Mouse (Mus musculus) MEL (cell line): Measurements from ENCODE around the gene Phyh. TPM values are rescaled to one million over a fixed set of nuclear protein-coding genes. Genes with fewer than 3 reads are reported as not detected.

Experiments
- DNase-seq: peaks from one replicate; pipeline ENCODE4 v3.0.0; 2011; ENCODE audit warnings: low read depth, low spot score
- H3K27ac ChIP-seq: 2 replicates; pipeline ENCODE4 v1.5.1; 2012; ENCODE audit warnings: low read depth, mild to moderate bottlenecking, control low read depth, low read length, moderate library complexity; ENCODE audit not compliant: control insufficient read depth
- H3K27me3 ChIP-seq, 2 experiments: fragments of 150-350 bp in 1 of 2; sonication (generic) in 1 of 2; 2 replicates each; pipeline ENCODE4 v1.6.1; 2012; ENCODE audit warnings: low read length in 2 of 2, mild to moderate bottlenecking in 2 of 2, improper control_type of control experiment in 1 of 2, moderate library complexity in 1 of 2; ENCODE audit not compliant: insufficient read depth in 2 of 2, control insufficient read depth in 1 of 2
- H3K36me3 ChIP-seq, 2 experiments: 2 replicates each; pipeline ENCODE4 v1.6.1; 2012 to 2014; ENCODE audit warnings: low read length in 2 of 2, improper control_type of control experiment in 1 of 2, inconsistent platforms in 1 of 2, mild to moderate bottlenecking in 1 of 2; ENCODE audit not compliant: insufficient read depth in 2 of 2, control insufficient read depth in 1 of 2
- H3K4me1 ChIP-seq, 2 experiments: fragments of 150-350 bp in 1 of 2; sonication (generic) in 1 of 2; 2 replicates each; pipeline ENCODE4 v1.6.1; 2012; ENCODE audit warnings: low read length in 2 of 2, improper control_type of control experiment in 1 of 2, mild to moderate bottlenecking in 1 of 2; ENCODE audit not compliant: insufficient read depth in 2 of 2, control insufficient read depth in 1 of 2
- H3K4me3 ChIP-seq, 2 experiments: fragments of 150-350 bp in 1 of 2; sonication (generic) in 1 of 2; 2 replicates each; pipeline ENCODE4 v1.5.1; 2012; ENCODE audit warnings: low read depth in 2 of 2, low read length in 2 of 2, mild to moderate bottlenecking in 2 of 2, moderate library complexity in 2 of 2, control low read depth in 1 of 2, improper control_type of control experiment in 1 of 2; ENCODE audit not compliant: control insufficient read depth in 1 of 2, insufficient read depth in 1 of 2
- H3K79me2 ChIP-seq: 2 replicates; pipeline ENCODE4 v1.6.1; 2012; ENCODE audit warnings: mild to moderate bottlenecking, low read length, moderate library complexity; ENCODE audit not compliant: control insufficient read depth, poor library complexity, insufficient read depth
- H3K9ac ChIP-seq: 2 replicates; pipeline ENCODE4 v1.6.1; 2012; ENCODE audit warnings: low read depth, mild to moderate bottlenecking, control low read depth, low read length, moderate library complexity; ENCODE audit not compliant: control insufficient read depth, poor library complexity, severe bottlenecking
- H3K9me3 ChIP-seq: fragments of 150-350 bp; sonication (generic); replicated peaks from 2 replicates; pipeline ENCODE4 v1.6.1; 2012; ENCODE audit warnings: mild to moderate bottlenecking, low read length, improper control_type of control experiment, moderate library complexity; ENCODE audit not compliant: insufficient read depth
- BHLHE40 ChIP-seq: IDR thresholded peaks from 2 replicates; pipeline ENCODE4 v1.6.1; 2012; ENCODE audit warnings: low read depth, mild to moderate bottlenecking, inconsistent platforms, low read length, improper control_type of control experiment, borderline replicate concordance
- CTCF ChIP-seq, 3 experiments: IDR thresholded peaks in 2 of 3; conservative IDR thresholded peaks in 1 of 3; 2 replicates each; pipeline ENCODE4 v1.5.1; 2011 to 2012; ENCODE audit warnings: low read length in 3 of 3, low read depth in 2 of 3, mild to moderate bottlenecking in 2 of 3, improper control_type of control experiment in 1 of 3, inconsistent platforms in 1 of 3, mixed read lengths in 1 of 3, moderate library complexity in 1 of 3; ENCODE audit not compliant: control insufficient read depth in 1 of 3, insufficient read depth in 1 of 3, poor library complexity in 1 of 3, severe bottlenecking in 1 of 3
- ELF1 ChIP-seq: IDR thresholded peaks from 2 replicates; pipeline ENCODE4 v1.6.1; 2014; ENCODE audit warnings: low read depth, mild to moderate bottlenecking, inconsistent platforms, low read length, improper control_type of control experiment, moderate library complexity
- GATA1 ChIP-seq: IDR thresholded peaks from 2 replicates; pipeline ENCODE4 v1.6.1; 2011; ENCODE audit warnings: low read depth, low read length, improper control_type of control experiment
- HCFC1 ChIP-seq: IDR thresholded peaks from 2 replicates; pipeline ENCODE4 v1.6.1; 2012; ENCODE audit warnings: low read depth, mild to moderate bottlenecking, inconsistent platforms, low read length, improper control_type of control experiment, moderate library complexity
- KAT2A ChIP-seq: conservative IDR thresholded peaks from 2 replicates; pipeline ENCODE4 v1.6.1; 2012; ENCODE audit warnings: low read depth, low read length, improper control_type of control experiment, inconsistent platforms
- MAFK ChIP-seq: IDR thresholded peaks from 2 replicates; pipeline ENCODE4 v1.6.1; 2011; ENCODE audit warnings: low read depth, mild to moderate bottlenecking, low read length, improper control_type of control experiment, borderline replicate concordance
- MAX ChIP-seq: IDR thresholded peaks from 2 replicates; pipeline ENCODE4 v1.6.1; 2011; ENCODE audit warnings: low read length, improper control_type of control experiment
- MAZ ChIP-seq: IDR thresholded peaks from 2 replicates; pipeline ENCODE4 v1.6.1; 2012; ENCODE audit warnings: low read depth, mild to moderate bottlenecking, inconsistent platforms, low read length, improper control_type of control experiment
- MEF2A ChIP-seq: IDR thresholded peaks from 2 replicates; pipeline ENCODE4 v1.6.1; 2014; ENCODE audit warnings: low read depth, mild to moderate bottlenecking, inconsistent platforms, low read length, improper control_type of control experiment; ENCODE audit not compliant: poor library complexity, insufficient replicate concordance, severe bottlenecking; ENCODE audit errors: extremely low read depth
- MXI1 ChIP-seq: IDR thresholded peaks from 2 replicates; pipeline ENCODE4 v1.6.1; 2011; ENCODE audit warnings: mild to moderate bottlenecking, low read depth, low read length, improper control_type of control experiment
- NRF1 ChIP-seq: IDR thresholded peaks from 2 replicates; pipeline ENCODE4 v1.6.1; 2014; ENCODE audit warnings: low read depth, mild to moderate bottlenecking, inconsistent platforms, low read length, improper control_type of control experiment, moderate library complexity; ENCODE audit not compliant: poor library complexity, insufficient read depth, severe bottlenecking
- POLR2AphosphoS5 ChIP-seq: IDR thresholded peaks from 2 replicates; pipeline ENCODE4 v1.6.1; 2012; ENCODE audit warnings: low read depth, borderline replicate concordance, mild to moderate bottlenecking, inconsistent platforms, low read length, moderate library complexity, mixed read lengths
- RAD21 ChIP-seq: IDR thresholded peaks from 2 replicates; pipeline ENCODE4 v1.6.1; 2011; ENCODE audit warnings: mild to moderate bottlenecking, low read depth, low read length, improper control_type of control experiment
- RCOR1 ChIP-seq: IDR thresholded peaks from 2 replicates; pipeline ENCODE4 v1.6.1; 2012; ENCODE audit warnings: low read depth, mild to moderate bottlenecking, inconsistent platforms, low read length, improper control_type of control experiment
- SIN3A ChIP-seq: IDR thresholded peaks from 2 replicates; pipeline ENCODE4 v1.6.1; 2012; ENCODE audit warnings: low read length, improper control_type of control experiment, inconsistent platforms
- SMC3 ChIP-seq: IDR thresholded peaks from 2 replicates; pipeline ENCODE4 v1.6.1; 2011; ENCODE audit warnings: low read depth, low read length, improper control_type of control experiment
- TAL1 ChIP-seq: IDR thresholded peaks from 2 replicates; pipeline ENCODE4 v1.6.1; 2012; ENCODE audit warnings: mild to moderate bottlenecking, inconsistent platforms, low read length, moderate library complexity, mixed read lengths
- TBP ChIP-seq: IDR thresholded peaks from 2 replicates; pipeline ENCODE4 v1.8.0; 2011; ENCODE audit warnings: low read depth, low read length, improper control_type of control experiment
- TCF12 ChIP-seq: IDR thresholded peaks from 2 replicates; pipeline ENCODE4 v1.6.1; 2014; ENCODE audit warnings: low read depth, mild to moderate bottlenecking, inconsistent platforms, low read length, improper control_type of control experiment, moderate library complexity
- UBTF ChIP-seq: IDR thresholded peaks from 2 replicates; pipeline ENCODE4 v1.6.1; 2012; ENCODE audit warnings: low read depth, mild to moderate bottlenecking, inconsistent platforms, low read length, improper control_type of control experiment, moderate library complexity, borderline replicate concordance; ENCODE audit not compliant: insufficient read depth
- USF1 ChIP-seq: IDR thresholded peaks from 2 replicates; pipeline ENCODE4 v1.6.1; 2014; ENCODE audit warnings: low read depth, mild to moderate bottlenecking, inconsistent platforms, low read length, improper control_type of control experiment, moderate library complexity
- ZC3H11A ChIP-seq: IDR thresholded peaks from 2 replicates; pipeline ENCODE4 v1.6.1; 2012; ENCODE audit warnings: low read depth, mild to moderate bottlenecking, inconsistent platforms, low read length, improper control_type of control experiment
- ZMIZ1 ChIP-seq: IDR thresholded peaks from 2 replicates; pipeline ENCODE4 v1.6.1; 2012; ENCODE audit warnings: low read depth, mild to moderate bottlenecking, inconsistent platforms, low read length, improper control_type of control experiment, moderate library complexity
- polyA plus RNA-seq, 2 experiments: library from polyadenylated mRNA; stranded (reverse) in 1 of 2; unstranded in 1 of 2; fragments of >175 nt in 1 of 2; fragments of >200 nt in 1 of 2; gene quantifications; 2 replicates each; pipeline versions ENCODE4 v1.2.1 to v1.2.4; 2012; ENCODE audit warnings: low replicate concordance in 2 of 2, low read depth in 1 of 2; ENCODE audit not compliant: insufficient read length in 2 of 2, insufficient read depth in 1 of 2, missing spikeins in 1 of 2
- total RNA-seq: library from RNA; depleted of rRNA; stranded (reverse); fragments of 300-350 nt; gene quantifications from 2 replicates; pipeline ENCODE4 v1.2.3, GENCODE M21; 2012

Phyh gene
- total and polyA plus RNA-seq, 3 experiments: not detected

GRCm38 (mm10) chr2:4916037-4916436 is 2.8 kb upstream of the Phyh start:
- peaks cover 0 to 3% of the 10 kb centered on the region in 2 experiments; a peak in 1 of 4 replicates for H3K4me1 ChIP-seq
- no peaks in the 10 kb centered on the region for H3K79me2 ChIP-seq
- H3K36me3 ChIP-seq: no peaks in the 10 kb centered on the region
- no peak overlapping the region for H3K27ac ChIP-seq
- no peak overlapping the region for H3K4me3 ChIP-seq
- DNase-seq: no peak
- H3K9me3 ChIP-seq: no peaks in the 10 kb centered on the region
- H3K9ac ChIP-seq: no peak overlapping the region
- no peak for TF ChIP-seq ELF1
- no peak for TF ChIP-seq BHLHE40
- no peak for TF ChIP-seq USF1
- no peak for TF ChIP-seq UBTF
- TF ChIP-seq GATA1: no peak
- TF ChIP-seq NRF1: no peak
- TF ChIP-seq MAX: no peak
- no peak for TF ChIP-seq TAL1
- no peak for TF ChIP-seq SMC3
- TF ChIP-seq RAD21: no peak
- no peak for TF ChIP-seq POLR2AphosphoS5
- TF ChIP-seq MEF2A: no peak
- no peak for TF ChIP-seq HCFC1
- TF ChIP-seq MAZ: no peak
- no peak for TF ChIP-seq TCF12
- H3K27me3 ChIP-seq: no peaks in the 10 kb centered on the region

DNA sequence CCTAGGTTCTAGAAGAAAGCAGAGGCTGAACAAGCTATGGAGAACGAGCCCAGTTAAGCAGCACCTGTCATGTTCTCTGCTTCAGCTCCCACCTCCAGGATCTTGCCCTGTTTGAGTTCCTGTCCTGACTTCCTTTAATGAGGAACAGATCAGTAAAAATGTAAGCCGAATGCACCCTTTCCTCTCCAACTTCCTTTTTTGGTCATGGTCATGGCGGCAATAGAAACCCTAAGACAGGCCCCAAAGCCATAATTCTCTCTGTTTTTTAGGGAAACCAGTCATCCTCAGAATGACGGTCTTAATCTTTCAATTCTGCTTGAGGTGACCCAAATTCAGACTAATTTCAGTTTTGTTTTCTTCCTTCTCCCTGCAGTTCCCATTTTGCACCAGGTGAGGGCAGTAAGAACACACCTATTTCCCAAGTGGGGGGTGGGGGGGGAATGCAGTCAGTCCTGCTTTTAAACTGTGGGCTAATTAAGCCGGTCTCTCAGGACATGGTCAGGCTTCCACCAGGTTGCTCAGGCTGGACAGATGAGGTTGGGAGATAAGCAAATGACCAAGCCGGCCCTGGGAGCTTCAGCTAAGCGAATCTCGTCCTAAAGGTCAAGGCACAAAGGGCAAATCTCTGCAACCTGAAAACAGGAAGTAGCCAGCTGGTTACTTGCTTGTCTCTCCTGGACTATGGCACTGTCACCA is 1.3 kb upstream of the Phyh start:
- H3K4me3 ChIP-seq: peak overlapping the region; percentile 64 to 69
- H3K27me3 ChIP-seq: no peaks in the 10 kb centered on the region
- no peak overlapping the region for H3K27ac ChIP-seq
- TF ChIP-seq MAZ (peak; percentile 47; the same call in 1 of the 2 replicates), SMC3 (peak; percentile 68), BHLHE40 (no peak), KAT2A (no peak), MAX (no peak), ZC3H11A (peak; percentile 36; the same call in 1 of the 2 replicates), MXI1 (peak; percentile 28; the same call in 1 of the 2 replicates), ZMIZ1 (peak; percentile 3; the same call in 1 of the 2 replicates), MAFK (no peak), SIN3A (peak; percentile 37), RAD21 (peak; percentile 84), TBP (0 out of 2 replicates have a peak, but pooled peaks have one; percentile 45), CTCF (IDR thresholded peaks at IDR 0.05 in 2 of 3, conservative IDR thresholded peaks at IDR 0.05 in 1 of 3; ENCODE audit: control insufficient read depth in 1 of 3, insufficient read depth in 1 of 3, low read depth in 2 of 3, low read length in 3 of 3, poor library complexity in 1 of 3, severe bottlenecking in 1 of 3) (peak; percentile 52 to 89 (median 74)), RCOR1 (no peak; the same call in 1 of the 2 replicates)
- peak overlapping the region; percentile 59 for H3K9ac ChIP-seq
- DNase-seq: peak; percentile 72
- peaks cover 0 to 3% of the 10 kb centered on the region in 2 experiments; a peak in 2 of 4 replicates for H3K4me1 ChIP-seq
- H3K79me2 ChIP-seq: no peaks in the 10 kb centered on the region
- H3K9me3 ChIP-seq: no peaks in the 10 kb centered on the region
- H3K36me3 ChIP-seq: no peaks in the 10 kb centered on the region
